8 mouse cellular contexts compared by ENCODE assay signal in the genomic region with DNA sequence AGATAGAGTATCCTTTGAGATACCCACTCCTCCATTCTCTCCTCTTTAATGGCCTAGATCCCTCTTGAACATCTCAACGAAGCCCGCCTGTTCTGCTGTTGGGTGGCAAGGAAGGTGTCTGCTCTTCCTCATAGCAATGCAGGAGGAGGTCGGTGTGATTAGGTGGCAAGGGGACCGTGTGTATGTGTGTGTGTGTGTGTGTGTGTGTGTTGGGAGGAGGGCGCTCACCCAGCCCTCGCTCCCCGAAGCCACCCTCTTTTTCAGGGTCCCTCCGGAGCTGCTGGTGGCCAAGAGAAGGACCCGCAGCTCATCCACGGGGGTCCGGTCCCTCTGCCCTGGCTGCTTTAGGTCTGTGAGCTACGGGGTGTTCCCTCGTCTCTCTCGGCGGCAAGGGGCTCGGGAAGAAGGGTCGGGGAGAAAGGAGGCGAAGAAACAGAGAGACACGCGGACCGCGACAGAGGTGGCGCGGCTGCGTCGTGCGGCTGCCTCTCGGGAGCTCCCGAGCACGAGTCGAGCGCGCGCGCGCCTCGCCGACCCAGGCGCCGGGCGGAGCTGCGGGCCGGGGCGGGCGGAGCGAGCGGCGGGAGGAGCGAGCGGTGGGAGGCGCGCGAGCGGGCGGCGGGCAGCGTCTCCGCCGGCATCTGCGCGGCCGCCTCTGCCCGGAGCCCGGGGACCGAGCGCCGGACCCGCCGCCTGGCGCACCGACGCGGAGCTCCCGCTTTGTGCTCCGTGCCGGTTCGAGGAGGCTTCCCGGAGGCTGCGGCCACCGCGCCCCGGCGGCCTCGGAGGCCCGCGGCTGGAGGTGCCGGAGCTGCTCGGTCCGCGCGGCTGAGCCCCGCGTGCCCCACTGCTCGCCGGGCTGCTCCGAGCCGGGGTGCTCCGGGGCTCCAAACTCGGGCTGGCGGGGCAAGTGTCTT. TPM values are rescaled to one million over a fixed set of nuclear protein-coding genes. Genes with fewer than 3 reads are reported as not detected.
DNase-seq lines count a peak whose midpoint lies in the region; ATAC-seq and TF ChIP-seq lines count a peak whose summit lies in the region.

Gene Tspan5, plus strand, starts transcription at position 547 of the 917 bp plus-strand sequence.

- intact Hi-C loops in heart, adult 2 months (cut with DNase I): loop anchor here (5.0 to 10.0 kb wide), 5 partner anchors 70 to 333 kb away; partner anchors contain the start of genes Eif4e and Rap1gds1

- no peak for TF ChIP-seq EP300 in heart, adult 2 months (IDR thresholded peaks at IDR 0.05; ENCODE audit: insufficient read depth, low read depth, low read length)

- peak within 1 kb of the TSS; percentile 76 for H3K4me3 ChIP-seq in embryonic facial prominence, embryonic 11.5 days (ENCODE audit: low read depth, low read length)
- peak within 1 kb of the TSS; percentile 91 for H3K4me3 ChIP-seq in heart, adult 2 months
- peak within 1 kb of the TSS; percentile 75 for H3K4me3 ChIP-seq in kidney, adult 2 months (ENCODE audit: insufficient read depth, low read depth, low read length)
- H3K4me3 ChIP-seq in limb, embryonic 15.5 days: peak within 1 kb of the TSS; percentile 85
- peak within 1 kb of the TSS; percentile 93 for H3K4me3 ChIP-seq in midbrain, embryonic 16.5 days (ENCODE audit: low read depth, low read length)

- no peaks in the 10 kb centered on the region for H3K79me2 ChIP-seq in heart, adult 2 months (replicated peaks; ENCODE audit: control insufficient read depth, insufficient read depth, low read length)

- 0 out of 2 replicates have a peak, but pooled peaks have one; percentile 34 for TF ChIP-seq POLR2A in heart, adult 2 months (IDR thresholded peaks at IDR 0.05; ENCODE audit: insufficient read depth, low read depth, low read length)
- no peak for TF ChIP-seq POLR2A in kidney, adult 2 months (IDR thresholded peaks at IDR 0.05; ENCODE audit: low read depth, low read length)

- H3K27ac ChIP-seq in embryonic facial prominence, embryonic 11.5 days (replicated peaks; ENCODE audit: low read depth, low read length): no peak within 1 kb of the TSS; the same call in 1 of the 2 replicates
- H3K27ac ChIP-seq in heart, adult 2 months: peak within 1 kb of the TSS; percentile 67
- peak within 1 kb of the TSS; percentile 5; the same call in 1 of the 2 replicates for H3K27ac ChIP-seq in kidney, adult 2 months (ENCODE audit: insufficient read depth, low read depth, low read length)
- H3K27ac ChIP-seq in limb, embryonic 15.5 days: peak within 1 kb of the TSS; percentile 88
- H3K27ac ChIP-seq in midbrain, embryonic 16.5 days (ENCODE audit: low read length): peak within 1 kb of the TSS; percentile 97

- H3K9me3 ChIP-seq in embryonic facial prominence, embryonic 11.5 days (replicated peaks; ENCODE audit: control insufficient read depth, low read length): no peaks in the 10 kb centered on the region
- no peaks in the 10 kb centered on the region for H3K9me3 ChIP-seq in limb, embryonic 15.5 days
- no peaks in the 10 kb centered on the region for H3K9me3 ChIP-seq in midbrain, embryonic 16.5 days (replicated peaks; ENCODE audit: control insufficient read depth, low read length, poor library complexity, severe bottlenecking)

- no peak for TF ChIP-seq CTCF in heart, adult 2 months (IDR thresholded peaks at IDR 0.05)
- no peak for TF ChIP-seq CTCF in kidney, adult 2 months (conservative IDR thresholded peaks at IDR 0.05; ENCODE audit: insufficient read depth, insufficient read length, low read depth, low read length)

- H3K36me3 ChIP-seq in embryonic facial prominence, embryonic 11.5 days (replicated peaks; ENCODE audit: control insufficient read depth, insufficient read depth, low read depth, low read length): no peaks in the 10 kb centered on the region
- H3K36me3 ChIP-seq in heart, adult 2 months (ENCODE audit: control insufficient read depth, insufficient read depth, low read length): no peaks in the 10 kb centered on the region
- no peaks in the 10 kb centered on the region for H3K36me3 ChIP-seq in kidney, adult 2 months (ENCODE audit: control insufficient read depth, insufficient read depth, low read length)
- H3K36me3 ChIP-seq in limb, embryonic 15.5 days: no peaks in the 10 kb centered on the region
- no peaks in the 10 kb centered on the region for H3K36me3 ChIP-seq in midbrain, embryonic 16.5 days (ENCODE audit: control insufficient read depth, insufficient read depth, low read length)

- peak; percentile 73 for DNase-seq in 3134 (ENCODE audit: extremely low read depth, insufficient read length, low spot score)
- peak; percentile 92 for DNase-seq in adrenal gland, postnatal 14 days
- peak; percentile 87 for DNase-seq in embryonic facial prominence, embryonic 11.5 days (ENCODE audit: low spot score)
- peak; percentile 85 to 89 for DNase-seq in heart, adult 2 months
- DNase-seq in kidney, adult 2 months: peak; percentile 81
- DNase-seq in spleen, postnatal 10 days (ENCODE audit: low spot score in 2 of 2): peak; percentile 43 to 69

- under 1% methylated on average over 64 of the region's 100 CpGs for WGBS in embryonic facial prominence, embryonic 11.5 days
- 3% methylated on average over 73 of the region's 100 CpGs for WGBS in heart, adult 2 months
- WGBS in kidney, adult 2 months: 1% methylated on average over 98 of the region's 100 CpGs
- WGBS in limb, embryonic 15.5 days: under 1% methylated on average over 61 of the region's 100 CpGs
- WGBS in midbrain, embryonic 16.5 days: under 1% methylated on average over 53 of the region's 100 CpGs

- peak; percentile 70 for ATAC-seq in embryonic facial prominence, embryonic 11.5 days (replicated peaks; ENCODE audit: insufficient number of reproducible peaks, low FRiP score, low TSS enrichment, low read depth)
- ATAC-seq in limb, embryonic 15.5 days (ENCODE audit: insufficient number of reproducible peaks, low FRiP score, low TSS enrichment, low read depth): peak; percentile 77
- peak; percentile 88 for ATAC-seq in midbrain, embryonic 16.5 days

- no peaks in the 10 kb centered on the region; the same call in 1 of the 2 replicates for H3K4me1 ChIP-seq in embryonic facial prominence, embryonic 11.5 days (ENCODE audit: control insufficient read depth, insufficient read depth, low read length)
- H3K4me1 ChIP-seq in heart, adult 2 months (ENCODE audit: control insufficient read depth, insufficient read depth, low read length): no peaks in the 10 kb centered on the region; the same call in 1 of the 2 replicates
- no peaks in the 10 kb centered on the region for H3K4me1 ChIP-seq in kidney, adult 2 months (ENCODE audit: control insufficient read depth, insufficient read depth, low read length)
- peaks cover 24% of the 10 kb centered on the region for H3K4me1 ChIP-seq in limb, embryonic 15.5 days
- peaks cover 28% of the 10 kb centered on the region for H3K4me1 ChIP-seq in midbrain, embryonic 16.5 days (ENCODE audit: control insufficient read depth, insufficient read depth, low read length)

- peak within 1 kb of the TSS; percentile 90 for H3K4me2 ChIP-seq in embryonic facial prominence, embryonic 11.5 days (ENCODE audit: low read depth, low read length)
- peak within 1 kb of the TSS; percentile 88 for H3K4me2 ChIP-seq in limb, embryonic 15.5 days
- peak within 1 kb of the TSS; percentile 85 for H3K4me2 ChIP-seq in midbrain, embryonic 16.5 days (ENCODE audit: low read length)

- peak within 1 kb of the TSS; percentile 82 for H3K9ac ChIP-seq in embryonic facial prominence, embryonic 11.5 days (replicated peaks; ENCODE audit: low read length)
- peak within 1 kb of the TSS; percentile 91 for H3K9ac ChIP-seq in heart, adult 2 months (ENCODE audit: low read depth, low read length)
- H3K9ac ChIP-seq in limb, embryonic 15.5 days: peak within 1 kb of the TSS; percentile 83
- H3K9ac ChIP-seq in midbrain, embryonic 16.5 days (ENCODE audit: low read depth, low read length): peak within 1 kb of the TSS; percentile 95

- no peaks in the 10 kb centered on the region for H3K27me3 ChIP-seq in embryonic facial prominence, embryonic 11.5 days (ENCODE audit: control insufficient read depth, insufficient read depth, low read length)
- H3K27me3 ChIP-seq in heart, adult 2 months (ENCODE audit: control insufficient read depth, insufficient read depth, low read length): no peaks in the 10 kb centered on the region; the same call in 1 of the 2 replicates
- no peaks in the 10 kb centered on the region for H3K27me3 ChIP-seq in kidney, adult 2 months (replicated peaks; ENCODE audit: control insufficient read depth, insufficient read depth, low read length)
- no peaks in the 10 kb centered on the region for H3K27me3 ChIP-seq in limb, embryonic 15.5 days
- H3K27me3 ChIP-seq in midbrain, embryonic 16.5 days (ENCODE audit: control insufficient read depth, insufficient read depth, low read depth, low read length): no peaks in the 10 kb centered on the region

RNA-seq across cellular contexts. Expression of gene Tspan5, which starts in this region (rescaled TPM):
- 38.2 and 39.1 TPM in 2 replicates for total RNA-seq in adrenal gland, postnatal 14 days (2021)
- 34.4 and 36.2 TPM in 2 replicates for polyA plus RNA-seq in embryonic facial prominence, embryonic 11.5 days (2014; fragmentation: Nextera tagmentation; extraction: Ambion mirVana)
- total RNA-seq in heart, adult 2 months (2021): 1 to 10 TPM; 4.9 to 5.3 TPM
- polyA plus RNA-seq in heart, adult 2 months (2012; rRNA removed): 6.9 and 10.8 TPM in 2 replicates
- polyA plus RNA-seq in kidney, adult 2 months (2012; rRNA removed): 19.8 and 23.8 TPM in 2 replicates
- polyA plus RNA-seq in limb, embryonic 15.5 days (2015; fragmentation: Nextera tagmentation; extraction: Ambion mirVana): 36.4 and 44.7 TPM in 2 replicates
- 96.3 and 101 TPM in 2 replicates for polyA plus RNA-seq in midbrain, embryonic 16.5 days (2015; fragmentation: Nextera tagmentation; extraction: Ambion mirVana)
